9 mouse cellular contexts compared by ENCODE assay signal in the genomic region with DNA sequence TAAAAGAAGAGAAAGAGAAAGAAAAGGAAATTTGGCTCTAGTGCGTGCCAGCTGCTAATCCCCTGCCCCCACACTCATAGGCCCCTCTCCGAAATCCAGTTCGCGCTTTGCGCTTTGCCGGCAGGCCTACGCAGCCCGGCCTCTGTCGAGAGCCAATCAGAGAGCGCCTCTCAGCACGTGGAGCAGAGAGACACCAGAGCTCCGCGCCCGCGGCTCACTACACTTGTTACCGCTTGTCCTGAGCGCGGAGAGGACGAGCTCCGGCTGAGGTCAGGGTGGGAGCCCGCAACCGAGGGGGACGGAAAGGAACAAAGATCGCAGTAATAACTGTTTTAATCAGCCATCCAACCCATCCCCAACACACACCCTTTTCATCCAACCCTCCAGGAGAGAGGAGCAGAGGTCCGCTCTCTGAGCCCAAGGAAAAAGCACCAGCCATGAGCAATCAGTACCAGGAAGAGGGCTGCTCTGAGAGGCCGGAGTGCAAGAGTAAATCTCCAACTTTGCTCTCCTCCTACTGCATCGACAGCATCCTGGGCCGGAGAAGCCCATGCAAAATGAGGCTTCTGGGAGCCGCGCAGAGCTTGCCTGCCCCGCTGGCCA. TPM values are rescaled to one million over a fixed set of nuclear protein-coding genes. Genes with fewer than 3 reads are reported as not detected.
A peak's percentile ranks its signal among the peaks of the same experiment; 100 is the strongest.
DNase-seq lines count a peak whose midpoint lies in the region; ATAC-seq lines count a peak whose summit lies in the region.
"Had no signal": no experiment of that assay in that cellular context is flagged by ENCODE, and none has a peak within 500 bp of the region (broad histone marks: within the 10 kb centered on the region; RNA-seq: fewer than 3 reads in every experiment).

A gene (plus strand): TSS at position 155 of the 603 bp plus-strand sequence.

- DNase-seq in layer of hippocampus, adult 11-12 months (ENCODE audit: low spot score): peak; percentile 56
- no peak for DNase-seq in layer of hippocampus, adult 9-10 months (ENCODE audit: low spot score)
- peak; percentile 48 for DNase-seq in heart, postnatal 14 days
- peak; percentile 52 for DNase-seq in layer of hippocampus, adult 9-11 months
- DNase-seq in ovary, postnatal 14 days (ENCODE audit: low spot score): peak; percentile 36
- no peak for DNase-seq in Muller cell, postnatal 12 days (ENCODE audit: inconsistent ontology term)

- H3K9ac ChIP-seq in embryonic facial prominence, embryonic 13.5 days: no peak within 1 kb of the TSS
- H3K9ac ChIP-seq in lung, embryonic 15.5 days: no peak within 1 kb of the TSS

- peak; percentile 87 for ATAC-seq in embryonic facial prominence, embryonic 13.5 days (ENCODE audit: insufficient number of reproducible peaks, insufficient read depth, low FRiP score, low TSS enrichment, low read depth)
- peak; percentile 91 for ATAC-seq in lung, embryonic 15.5 days (ENCODE audit: borderline replicate concordance, extremely low read depth, low FRiP score, low TSS enrichment)
- ATAC-seq: Patski had no signal

- 15% methylated on average over 31 of the region's 31 CpGs for WGBS in embryonic facial prominence, embryonic 13.5 days
- 13% methylated on average over 31 of the region's 31 CpGs for WGBS in lung, embryonic 15.5 days

- H3K4me3 ChIP-seq in embryonic facial prominence, embryonic 13.5 days: peak within 1 kb of the TSS; percentile 18
- H3K4me3 ChIP-seq in lung, embryonic 15.5 days: no peak within 1 kb of the TSS

- H3K4me2 ChIP-seq in embryonic facial prominence, embryonic 13.5 days: peak within 1 kb of the TSS; percentile 41
- H3K4me2 ChIP-seq in lung, embryonic 15.5 days: peak within 1 kb of the TSS; percentile 18; the same call in 1 of the 2 replicates

- no peaks in the 10 kb centered on the region for H3K36me3 ChIP-seq in embryonic facial prominence, embryonic 13.5 days
- H3K36me3 ChIP-seq in lung, embryonic 15.5 days: no peaks in the 10 kb centered on the region

- no peak within 1 kb of the TSS for H3K27ac ChIP-seq in embryonic facial prominence, embryonic 13.5 days
- no peak within 1 kb of the TSS for H3K27ac ChIP-seq in lung, embryonic 15.5 days

- H3K27me3 ChIP-seq in embryonic facial prominence, embryonic 13.5 days: peaks cover 96% of the 10 kb centered on the region
- H3K27me3 ChIP-seq in lung, embryonic 15.5 days: peaks cover 94% of the 10 kb centered on the region

- intact Hi-C loops in heart, postnatal 14 days (cut with DNase I): loop anchor here (10.0 kb wide), 1 partner anchor 268 kb away; no protein-coding TSS in a partner anchor

- H3K4me1 ChIP-seq in embryonic facial prominence, embryonic 13.5 days: peaks cover 3% of the 10 kb centered on the region
- H3K4me1 ChIP-seq in lung, embryonic 15.5 days: peaks cover 12% of the 10 kb centered on the region; the same call in 1 of the 2 replicates

- no peaks in the 10 kb centered on the region for H3K9me3 ChIP-seq in embryonic facial prominence, embryonic 13.5 days
- H3K9me3 ChIP-seq in lung, embryonic 15.5 days: no peaks in the 10 kb centered on the region

RNA-seq across cellular contexts. Expression of the gene that starts here (rescaled TPM):
- polyA plus RNA-seq in embryonic facial prominence, embryonic 13.5 days (2015; fragmentation: Nextera tagmentation; extraction: Ambion mirVana): 0.08 and 0.32 TPM in 2 replicates
- total RNA-seq in heart, postnatal 14 days (2021): not detected
- not detected in 2 replicates for polyA plus RNA-seq in lung, embryonic 15.5 days (2015; fragmentation: Nextera tagmentation; extraction: Ambion mirVana)

Comparison
In these comparisons a context has a peak if more than half of its experiments do, and no peak if none do; other contexts are left out.
1. DNase-seq: peak in layer of hippocampus, adult 11-12 months (single experiment), layer of hippocampus, adult 9-11 months (single experiment) and ovary, postnatal 14 days (single experiment); none in layer of hippocampus, adult 9-10 months (single experiment) and Muller cell, postnatal 12 days (single experiment).
2. Peak in ATAC-seq, H3K4me3 ChIP-seq and H3K4me2 ChIP-seq in embryonic facial prominence, embryonic 13.5 days; RNA of the gene not detected or under 1 TPM.
3. Peak in DNase-seq in heart, postnatal 14 days; RNA of the gene not detected or under 1 TPM.
4. Peak in ATAC-seq and H3K4me2 ChIP-seq in lung, embryonic 15.5 days; RNA of the gene not detected or under 1 TPM.